Mouse (Mus musculus): Measurements from ENCODE around the gene Anxa3.

Gene Anxa3

GRCm38 (mm10) chr5:96792936-96793718, at the start of gene Anxa3:
TSS of gene Anxa3 (plus strand) at chr5:96793339.
- in situ Hi-C loops (cut with MboI, MseI), result no loop called here

- in situ Hi-C loops (cut with MboI, MseI), result no loop called here
These were observed 45.7 kb upstream of the Anxa3 start for GRCm38 (mm10) chr5:96747195-96747984.

GRCm38 (mm10) chr5:96757615-96758014, 35.5 kb upstream of the Anxa3 start:
- in situ Hi-C loops (cut with MboI, MseI), result no loop called here

GRCm38 (mm10) chr5:96762021-96762420, 31.1 kb upstream of the Anxa3 start:
- in situ Hi-C loops (cut with MboI, MseI), result no loop called here

- in situ Hi-C loops (cut with MboI, MseI), result loop anchor here (5.0 kb wide), 2 partner anchors 497 to 502 kb away; no protein-coding TSS in a partner anchor
These were observed 24.2 kb upstream of the Anxa3 start for GRCm38 (mm10) chr5:96768846-96769471.

- in situ Hi-C loops (cut with MboI, MseI), result no loop called here
These were observed 9.4 kb upstream of the Anxa3 start for GRCm38 (mm10) chr5:96783506-96784288.

GRCm38 (mm10) chr5:96785096-96785495, 8.0 kb upstream of the Anxa3 start:
- in situ Hi-C loops (cut with MboI, MseI), result no loop called here

GRCm38 (mm10) chr5:96792422-96792821, 717 bp upstream of the Anxa3 start:
- in situ Hi-C loops (cut with MboI, MseI), result no loop called here

GRCm38 (mm10) chr5:96793953-96794635, 955 bp downstream of the Anxa3 start:
- in situ Hi-C loops (cut with MboI, MseI), result no loop called here

- in situ Hi-C loops (cut with MboI, MseI), result no loop called here
These were observed 2.6 kb downstream of the Anxa3 start for GRCm38 (mm10) chr5:96795752-96796151.

GRCm38 (mm10) chr5:96797465-96797864, 4.3 kb downstream of the Anxa3 start:
- in situ Hi-C loops (cut with MboI, MseI), result no loop called here

GRCm38 (mm10) chr5:96799165-96799564, 6.0 kb downstream of the Anxa3 start:
- in situ Hi-C loops (cut with MboI, MseI), result no loop called here

- in situ Hi-C loops (cut with MboI, MseI), result no loop called here
These were observed 6.8 kb downstream of the Anxa3 start for GRCm38 (mm10) chr5:96799969-96800368.

GRCm38 (mm10) chr5:96802185-96802584, 9.0 kb downstream of the Anxa3 start:
- in situ Hi-C loops (cut with MboI, MseI), result no loop called here

GRCm38 (mm10) chr5:96803091-96803490, 10.0 kb downstream of the Anxa3 start:
- in situ Hi-C loops (cut with MboI, MseI), result no loop called here

GRCm38 (mm10) chr5:96804304-96804703, 11.2 kb downstream of the Anxa3 start:
- in situ Hi-C loops (cut with MboI, MseI), result no loop called here

GRCm38 (mm10) chr5:96804813-96805212, 11.7 kb downstream of the Anxa3 start:
- in situ Hi-C loops (cut with MboI, MseI), result no loop called here

GRCm38 (mm10) chr5:96810620-96811019, 17.5 kb downstream of the Anxa3 start:
- in situ Hi-C loops (cut with MboI, MseI), result no loop called here

GRCm38 (mm10) chr5:96824769-96825327, 31.7 kb downstream of the Anxa3 start:
- in situ Hi-C loops (cut with MboI, MseI), result no loop called here

GRCm38 (mm10) chr5:96827176-96827575, 34.0 kb downstream of the Anxa3 start:
- in situ Hi-C loops (cut with MboI, MseI), result no loop called here

- in situ Hi-C loops (cut with MboI, MseI), result no loop called here
These were observed 41.2 kb downstream of the Anxa3 start for GRCm38 (mm10) chr5:96834338-96834737.

All from T-helper 17 cell (primary cell).